Mouse (Mus musculus) adrenal gland, postnatal 36 days (tissue): Measurements from ENCODE around the gene Ndufb4. TPM values are rescaled to one million over a fixed set of nuclear protein-coding genes. Genes with fewer than 3 reads are reported as not detected.
A peak's percentile ranks its signal among the peaks of the same experiment; 100 is the strongest.
"Not testable (repeated sequence)": the region's sequence is repeated elsewhere in the genome, so short reads cannot be mapped to it uniquely, and the experiment has no call there.

Experiments used
- DNase-seq, 2 experiments: peaks; one replicate each; pipeline ENCODE4 v3.0.0; 2021; ENCODE audit warnings: mixed read lengths in 1 of 2
- total RNA-seq, 2 experiments: library from RNA; stranded (reverse); gene quantifications; 2 replicates each; pipeline ENCODE4 v1.2.3; 2021

The Ndufb4 gene
- total RNA-seq, 2 experiments from 2014 or later = 127 to 152 TPM

- no peak for DNase-seq
Observed at GRCm38 (mm10) chr16:37680831-37681230, 26.6 kb upstream of the Ndufb4 start.

- DNase-seq = no peak
Observed at GRCm38 (mm10) chr16:37680216-37680615, 26.0 kb upstream of the Ndufb4 start.

- no peak for DNase-seq
Observed at GRCm38 (mm10) chr16:37677586-37677985, 23.3 kb upstream of the Ndufb4 start.

- DNase-seq = no peak
Observed at GRCm38 (mm10) chr16:37676677-37677072, 22.4 kb upstream of the Ndufb4 start.

- DNase-seq = peak; percentile 69 to 70
Observed at GRCm38 (mm10) chr16:37676024-37676676, 21.9 kb upstream of the Ndufb4 start.

GRCm38 (mm10) chr16:37675326-37675725 lies 21.1 kb upstream of the Ndufb4 start:
- no peak for DNase-seq

- no peak for DNase-seq
Observed at GRCm38 (mm10) chr16:37670666-37671283, 16.5 kb upstream of the Ndufb4 start.

- DNase-seq = no peak
Observed at GRCm38 (mm10) chr16:37665394-37665935, 11.2 kb upstream of the Ndufb4 start.

GRCm38 (mm10) chr16:37663643-37664459 lies 9.6 kb upstream of the Ndufb4 start:
- DNase-seq = no peak

GRCm38 (mm10) chr16:37656796-37657195 lies 2.5 kb upstream of the Ndufb4 start:
- no peak for DNase-seq

GRCm38 (mm10) chr16:37655756-37656347 lies 1.6 kb upstream of the Ndufb4 start:
- no peak for DNase-seq

GRCm38 (mm10) chr16:37654831-37655455 lies 690 bp upstream of the Ndufb4 start:
- DNase-seq = no peak

- no peak for DNase-seq
Observed at GRCm38 (mm10) chr16:37653058-37653457, 1.2 kb downstream of the Ndufb4 start.

GRCm38 (mm10) chr16:37652654-37653053 lies 1.6 kb downstream of the Ndufb4 start:
- DNase-seq = no peak

GRCm38 (mm10) chr16:37651467-37651866 lies 2.8 kb downstream of the Ndufb4 start:
- no peak for DNase-seq

- no peak for DNase-seq
Observed at GRCm38 (mm10) chr16:37649068-37649467, 5.2 kb downstream of the Ndufb4 start.

- DNase-seq = no peak
Observed at GRCm38 (mm10) chr16:37647936-37648335, 6.3 kb downstream of the Ndufb4 start.

GRCm38 (mm10) chr16:37647067-37647466 lies 7.2 kb downstream of the Ndufb4 start:
- no peak for DNase-seq

GRCm38 (mm10) chr16:37645799-37646198 lies 8.5 kb downstream of the Ndufb4 start:
- DNase-seq = no peak

- DNase-seq = no peak
Observed at GRCm38 (mm10) chr16:37645211-37645610, 9.0 kb downstream of the Ndufb4 start.

- no peak for DNase-seq
Observed at GRCm38 (mm10) chr16:37644486-37644885, 9.8 kb downstream of the Ndufb4 start.

GRCm38 (mm10) chr16:37640522-37640921 lies 13.7 kb downstream of the Ndufb4 start:
- DNase-seq = not testable (repeated sequence)
